Mouse (Mus musculus) heart, embryonic 11.5 days (tissue): ENCODE data around the gene Cir1. TPM values are rescaled to one million over a fixed set of nuclear protein-coding genes. Genes with fewer than 3 reads are reported as not detected.

Experiments used
- ATAC-seq: fragments of 200-750 bp; cut with Nextera tagmentation; replicated peaks from 2 replicates; pipeline ENCODE4 v1.8.0; 2017; ENCODE audit warnings: moderate library complexity; ENCODE audit not compliant: insufficient number of reproducible peaks, low FRiP score, low TSS enrichment
- H3K27ac ChIP-seq: fragments of 300-500 bp; sonication (generic); 2 replicates; pipeline ENCODE4 v1.5.1; 2014; ENCODE audit warnings: mild to moderate bottlenecking, low read depth, low read length
- H3K27me3 ChIP-seq: fragments of 300-500 bp; sonication (generic); 2 replicates; pipeline ENCODE4 v1.6.1; 2014; ENCODE audit warnings: mild to moderate bottlenecking, low read length, mixed read lengths; ENCODE audit not compliant: control insufficient read depth, insufficient read depth
- H3K36me3 ChIP-seq: fragments of 300-500 bp; sonication (generic); 2 replicates; pipeline ENCODE4 v1.6.1; 2014; ENCODE audit warnings: mild to moderate bottlenecking, low read length, moderate library complexity, mixed read lengths; ENCODE audit not compliant: control insufficient read depth, insufficient read depth
- H3K4me1 ChIP-seq: fragments of 300-500 bp; sonication (generic); 2 replicates; pipeline ENCODE4 v1.6.1; 2014; ENCODE audit warnings: low read length; ENCODE audit not compliant: control insufficient read depth, insufficient read depth
- H3K4me2 ChIP-seq: fragments of 300-500 bp; sonication (generic); 2 replicates; pipeline ENCODE4 v1.6.1; 2014; ENCODE audit warnings: mild to moderate bottlenecking, moderate library complexity
- H3K4me3 ChIP-seq: fragments of 300-500 bp; sonication (generic); 2 replicates; pipeline ENCODE4 v1.5.1; 2014; ENCODE audit warnings: low read depth, low read length
- H3K9ac ChIP-seq: fragments of 300-500 bp; sonication (generic); 2 replicates; pipeline ENCODE4 v1.6.1; 2014; ENCODE audit warnings: mild to moderate bottlenecking, low read depth, low read length, moderate library complexity
- H3K9me3 ChIP-seq: fragments of 300-500 bp; sonication (generic); replicated peaks from 2 replicates; pipeline ENCODE4 v1.6.1; 2016; ENCODE audit warnings: low read length; ENCODE audit not compliant: control insufficient read depth
- WGBS: fragments of 180-500 bp; shearing (Covaris S2); extraction: QIAGEN DNeasy Blood & Tissue Kit; methylation state at CpG from one replicate; pipeline ENCODE4 v1.1.7; 2014; ENCODE audit not compliant: insufficient replicate concordance; 5-methylcytosine and 5-hydroxymethylcytosine counted together
- polyA plus RNA-seq: library from polyadenylated mRNA; unstranded; fragments of >200 nt; fragmentation: Nextera tagmentation; extraction: Ambion mirVana; gene quantifications from 2 replicates; pipeline ENCODE4 v1.2.1, GENCODE M21; 2014

Gene Cir1
- polyA plus RNA-seq, 1 experiment from 2014 or later, result 17.6 TPM

DNA sequence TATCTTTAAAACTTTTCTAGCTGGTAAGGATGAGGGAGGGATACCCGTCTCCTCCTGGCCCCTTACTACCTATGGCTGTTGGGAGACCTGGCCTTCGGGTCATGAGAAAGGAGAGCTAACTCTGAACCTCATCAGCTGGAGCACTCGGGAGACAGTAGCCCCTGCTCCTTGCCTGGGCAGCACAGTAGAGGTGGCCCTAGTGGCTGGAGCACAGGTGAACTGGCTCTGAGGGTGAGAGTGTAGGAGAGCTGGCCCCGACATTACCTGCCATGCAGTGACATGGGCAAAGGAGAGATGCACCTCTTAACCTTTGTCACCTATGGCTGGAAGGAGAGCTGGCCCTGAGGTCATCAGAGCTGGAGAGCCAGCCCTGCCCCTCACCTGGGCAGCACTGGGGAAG is 71.2 kb downstream of the Cir1 start:
- no peaks in the 10 kb centered on the region for H3K27me3 ChIP-seq
- 60% methylated on average over 4 of the region's 4 CpGs for WGBS
- H3K27ac ChIP-seq, result no peak overlapping the region
- no peak overlapping the region for H3K4me2 ChIP-seq
- no peaks in the 10 kb centered on the region for H3K9me3 ChIP-seq
- no peaks in the 10 kb centered on the region for H3K36me3 ChIP-seq
- no peaks in the 10 kb centered on the region for H3K4me1 ChIP-seq
- H3K9ac ChIP-seq, result no peak overlapping the region
- H3K4me3 ChIP-seq, result no peak overlapping the region
- ATAC-seq, result no peak

Other genes starting within 250 kb of the Cir1 start
- 70.5 and 78.4 TPM in 2 replicates for gene Ola1, start 93.8 kb downstream of the Cir1 start, polyA plus RNA-seq
- 0.04 TPM in 1 of 2 replicates, not detected in the other for gene Sp9, start 40.8 kb downstream of the Cir1 start, polyA plus RNA-seq
- gene Scrn3, start 100 bp downstream of the Cir1 start, polyA plus RNA-seq, result 12.5 and 17.5 TPM in 2 replicates
- 4.9 and 5.8 TPM in 2 replicates for gene Gpr155, start 73.9 kb upstream of the Cir1 start, polyA plus RNA-seq
- gene Wipf1, start 217.0 kb upstream of the Cir1 start, polyA plus RNA-seq, result 6.3 and 7.8 TPM in 2 replicates